Mouse (Mus musculus) cortical plate, adult 2 months (tissue): Measurements from ENCODE around the gene Grin3a. TPM values are rescaled to one million over a fixed set of nuclear protein-coding genes. Genes with fewer than 3 reads are reported as not detected.
"Not testable (repeated sequence)": the region's sequence is repeated elsewhere in the genome, so short reads cannot be mapped to it uniquely, and the experiment has no call there.

ENCODE experiments used
- H3K27ac ChIP-seq: fragments of 200-500 bp; 2 replicates; pipeline ENCODE4 v1.5.1; 2012; ENCODE audit warnings: low read length, control low read depth, inconsistent platforms; ENCODE audit not compliant: insufficient read depth
- H3K4me1 ChIP-seq: fragments of 200-500 bp; 2 replicates; pipeline ENCODE4 v1.6.1; 2011; ENCODE audit warnings: low read length; ENCODE audit not compliant: control insufficient read depth, insufficient read depth
- H3K4me3 ChIP-seq: fragments of 200-500 bp; 2 replicates; pipeline ENCODE4 v1.5.1; 2011; ENCODE audit warnings: mild to moderate bottlenecking, low read length, control low read depth; ENCODE audit not compliant: insufficient read depth
- CTCF ChIP-seq: fragments of 200-500 bp; IDR thresholded peaks from 2 replicates; pipeline ENCODE4 v1.5.1; 2011; ENCODE audit warnings: mild to moderate bottlenecking, control low read depth, low read length; ENCODE audit not compliant: insufficient read depth; ENCODE audit errors: extremely low read depth
- POLR2A ChIP-seq: fragments of 200-500 bp; IDR thresholded peaks from 2 replicates; pipeline ENCODE4 v1.6.1; 2011; ENCODE audit warnings: mild to moderate bottlenecking, low read length, control low read depth; ENCODE audit not compliant: insufficient read depth; ENCODE audit errors: extremely low read depth
- polyA plus RNA-seq: library from polyadenylated mRNA; depleted of rRNA; stranded (reverse); fragments of >200 nt; gene quantifications from 2 replicates; pipeline ENCODE4 v1.2.3, GENCODE M21; 2012; rRNA removed

Gene Grin3a
- polyA plus RNA-seq, 1 experiment = 9.6 TPM

DNA sequence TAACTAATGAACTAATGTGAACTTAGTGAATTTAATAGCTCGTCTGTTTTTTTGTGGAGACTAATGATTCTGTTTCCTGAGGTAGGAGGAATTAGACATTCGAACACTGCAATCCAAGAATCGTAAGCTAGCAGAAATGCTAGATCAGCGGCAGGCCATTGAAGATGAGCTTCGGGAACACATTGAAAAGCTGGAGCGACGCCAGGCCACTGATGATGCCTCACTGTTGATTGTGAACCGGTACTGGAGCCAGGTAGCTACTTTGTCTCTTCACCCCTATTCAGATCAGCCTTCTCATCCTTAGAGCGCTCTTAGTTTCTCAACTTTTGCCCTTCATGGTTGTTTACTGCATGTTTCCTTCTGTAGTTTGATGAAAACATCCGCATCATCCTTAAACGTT lies 207.7 kb downstream of the Grin3a start:
- Histone ChIP-seq H3K27ac (no peak overlapping the region), H3K4me1 (peaks cover 4% of the 10 kb centered on the region), H3K4me3 (no peak overlapping the region)
- TF ChIP-seq CTCF (no peak), POLR2A (no peak)

DNA sequence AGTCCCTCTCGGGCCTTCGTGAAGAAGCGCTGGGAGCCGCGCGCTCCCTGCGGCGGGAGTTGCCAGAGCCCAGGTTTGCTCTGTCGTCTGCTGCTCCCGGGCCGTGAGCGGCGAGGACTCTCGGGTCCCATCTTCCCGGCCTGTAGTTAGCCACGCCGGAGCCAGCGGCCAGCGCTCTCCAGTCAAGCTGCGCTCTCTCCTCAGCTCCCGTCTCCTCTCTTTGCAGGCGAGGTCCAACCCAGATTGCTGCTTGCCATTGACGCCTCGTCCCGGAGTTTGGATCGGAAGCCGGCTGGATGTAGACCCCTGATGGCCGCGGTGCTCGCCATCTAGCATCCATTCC lies 213.4 kb downstream of the Grin3a start:
- TF ChIP-seq POLR2A (no peak), CTCF (no peak)
- H3K27ac ChIP-seq = no peak overlapping the region
- peaks cover 4% of the 10 kb centered on the region for H3K4me1 ChIP-seq
- peak overlapping the region; percentile 75 for H3K4me3 ChIP-seq

DNA sequence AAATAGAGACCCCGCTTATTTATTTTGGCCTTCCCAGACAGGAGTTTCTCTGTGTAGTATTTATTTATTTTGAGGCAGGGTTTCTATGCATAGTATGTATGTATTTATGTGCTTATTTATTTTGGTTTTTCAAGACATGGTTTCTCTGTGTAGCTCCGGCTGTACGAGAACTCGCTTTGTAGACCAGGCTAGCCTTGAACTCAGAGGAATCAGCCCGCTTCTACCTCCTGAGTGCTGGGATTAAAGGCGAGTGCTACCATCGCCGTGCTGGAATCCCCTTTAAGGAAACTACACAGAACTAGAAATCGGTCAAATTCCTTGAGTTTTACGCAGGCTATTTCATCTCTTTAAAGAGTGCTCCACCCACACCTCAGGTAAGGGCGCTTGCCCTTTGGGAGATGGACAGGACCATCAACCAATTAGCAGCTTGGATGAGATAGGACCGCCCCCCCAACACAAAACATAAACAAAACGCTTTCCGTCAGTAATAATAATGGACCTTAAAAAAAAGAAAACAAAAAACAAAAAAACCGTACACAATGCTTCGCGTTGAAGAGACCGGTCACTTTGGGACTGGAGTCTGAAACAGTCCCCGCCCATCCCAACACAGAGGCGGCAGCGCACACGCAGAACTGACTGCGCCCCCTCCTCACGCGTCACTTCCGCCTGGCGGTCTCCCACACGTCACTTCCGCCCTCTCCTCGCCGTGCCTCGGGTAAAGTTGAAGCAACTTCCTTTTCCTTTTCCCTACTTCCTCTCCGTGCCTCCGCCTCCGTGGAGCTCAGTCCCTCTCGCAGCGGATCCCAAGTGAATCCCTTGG lies 214.0 kb downstream of the Grin3a start, which contains the start of gene Rnf20:
Rnf20 (plus strand) TSS at position 688 of the 820 bp plus-strand sequence.
- Histone ChIP-seq H3K4me1 (peaks cover 4% of the 10 kb centered on the region), H3K4me3 (peak within 1 kb of the TSS; percentile 75), H3K27ac (peak within 1 kb of the TSS; percentile 13; the same call in 1 of the 2 replicates)
- no peak for TF ChIP-seq CTCF
- TF ChIP-seq POLR2A = peak; percentile 99

DNA sequence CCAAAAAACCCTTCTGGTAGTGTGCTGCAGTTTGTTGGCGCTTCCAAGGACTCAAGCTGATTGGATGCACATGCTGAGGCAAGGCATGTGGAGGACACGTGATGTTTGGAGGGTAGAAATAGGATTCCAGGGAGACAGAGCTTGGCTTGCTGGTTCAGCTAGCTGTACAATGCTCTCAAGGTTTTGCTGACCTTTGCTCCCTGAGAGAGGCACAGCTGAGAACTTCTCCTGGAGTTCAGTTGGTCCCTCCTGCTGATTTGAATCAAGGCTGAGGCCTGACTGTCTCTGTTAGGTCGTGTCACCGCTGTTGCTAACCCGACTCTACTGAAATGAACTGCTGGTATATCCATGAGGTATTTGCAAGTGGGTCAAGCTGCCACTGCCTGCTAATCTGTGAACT lies 216.6 kb downstream of the Grin3a start:
- Histone ChIP-seq H3K4me1 (peaks cover 2% of the 10 kb centered on the region), H3K27ac (no peak overlapping the region), H3K4me3 (no peak overlapping the region)
- TF ChIP-seq POLR2A = no peak
- TF ChIP-seq CTCF = no peak

DNA sequence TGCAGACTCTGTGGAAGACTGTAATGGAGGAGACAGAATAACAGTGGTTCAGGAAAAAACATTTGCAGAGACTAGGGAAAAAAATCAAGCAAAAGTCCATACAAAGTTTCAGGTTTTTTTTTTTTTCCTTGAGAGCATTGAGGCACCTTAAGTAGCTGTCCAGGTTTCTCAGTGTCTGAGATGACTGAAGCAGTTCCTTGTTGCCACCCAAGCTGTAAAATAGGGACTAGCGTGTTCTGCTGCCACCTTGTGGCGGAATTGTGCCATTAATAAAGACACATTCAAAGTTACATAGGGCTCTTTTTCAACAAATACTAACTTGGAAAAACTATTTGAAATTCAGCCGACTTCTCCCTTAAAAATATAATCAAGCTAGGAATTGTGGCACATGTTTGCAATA lies 218.6 kb downstream of the Grin3a start:
- Histone ChIP-seq H3K4me3 (no peak overlapping the region), H3K4me1 (no peaks in the 10 kb centered on the region), H3K27ac (no peak overlapping the region)
- TF ChIP-seq POLR2A = no peak
- TF ChIP-seq CTCF = peak; percentile 88

DNA sequence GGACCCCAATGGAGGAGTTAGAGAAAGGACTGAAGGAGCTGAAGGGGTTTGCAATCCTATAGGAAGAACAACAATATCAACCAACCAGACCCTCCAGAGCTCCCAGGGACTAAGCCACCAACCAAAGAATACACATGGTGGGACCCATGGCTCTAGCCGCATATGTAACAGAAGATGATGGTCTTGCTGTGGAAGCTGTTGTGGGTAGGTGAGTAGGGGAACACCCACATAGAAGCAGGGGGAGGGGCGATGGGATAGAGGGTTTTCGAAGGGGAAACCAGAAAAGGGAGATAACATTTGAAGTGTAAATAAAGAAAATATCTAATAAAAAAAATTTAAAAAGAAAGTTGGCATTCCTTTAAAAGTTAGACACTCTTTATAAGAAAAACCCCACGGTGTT lies 220.6 kb downstream of the Grin3a start:
- H3K4me3 ChIP-seq, H3K4me1 ChIP-seq, H3K27ac ChIP-seq: not testable (repeated sequence)

DNA sequence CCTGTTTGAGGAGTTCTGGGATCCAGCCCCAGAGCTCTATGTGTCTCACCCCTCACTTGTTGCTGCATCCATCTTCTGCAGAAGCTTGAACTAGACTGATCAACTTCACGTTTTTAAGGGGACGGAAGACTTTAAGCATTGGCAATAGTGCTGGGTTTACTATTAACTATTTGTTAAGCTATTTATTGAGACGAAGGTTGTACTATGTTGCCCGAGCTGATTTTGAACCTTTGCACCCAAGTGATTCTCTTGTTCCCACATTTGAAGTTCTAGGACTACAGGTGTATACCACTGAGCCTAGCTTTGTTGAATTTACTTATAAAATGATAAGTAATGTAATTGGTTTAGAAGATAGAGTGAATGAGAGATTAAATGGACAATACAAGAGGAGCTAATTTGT lies 221.6 kb downstream of the Grin3a start:
- no peak overlapping the region for H3K27ac ChIP-seq
- H3K4me3 ChIP-seq = no peak overlapping the region
- H3K4me1 ChIP-seq = no peaks in the 10 kb centered on the region
- TF ChIP-seq CTCF = no peak
- TF ChIP-seq POLR2A = no peak

DNA sequence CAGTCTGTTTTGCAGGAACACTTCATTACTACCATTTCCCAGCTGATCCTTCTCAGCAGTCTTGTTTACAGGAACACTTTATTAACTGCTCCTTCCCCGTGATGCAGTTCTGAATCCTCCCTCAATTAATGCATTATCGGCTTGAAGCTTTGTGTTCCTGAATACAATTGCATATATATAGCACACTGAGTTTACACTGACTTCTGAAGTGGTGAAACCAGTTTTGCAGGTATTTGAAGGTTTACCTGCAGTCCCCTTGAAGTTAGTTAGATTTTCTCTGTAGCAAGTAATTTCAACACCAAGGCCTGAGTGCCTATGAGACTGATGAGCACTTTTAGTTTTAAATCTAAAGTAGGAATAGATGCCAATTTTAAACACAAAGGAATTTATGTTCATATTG lies 223.3 kb downstream of the Grin3a start:
- TF ChIP-seq CTCF = no peak
- no peak overlapping the region for H3K4me3 ChIP-seq
- no peak overlapping the region for H3K27ac ChIP-seq
- no peaks in the 10 kb centered on the region for H3K4me1 ChIP-seq

DNA sequence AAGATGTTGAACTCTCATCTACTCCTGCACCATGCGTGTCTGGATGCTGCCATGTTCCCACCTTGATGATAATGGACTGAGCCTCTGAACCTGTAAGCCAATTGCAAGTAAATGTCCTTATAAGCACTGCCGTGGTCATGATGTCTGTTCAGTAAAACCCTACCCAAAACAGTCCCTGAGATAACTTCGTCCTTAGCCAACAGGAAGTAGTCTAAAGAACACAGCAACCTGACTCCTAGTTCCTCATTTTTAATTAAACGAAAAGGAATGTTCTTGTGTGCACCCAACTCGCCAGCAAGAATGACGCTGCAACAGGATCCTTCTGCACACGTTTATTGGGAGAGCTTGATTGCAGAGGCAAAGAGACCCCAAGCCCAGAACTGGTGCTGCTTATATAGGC lies 225.7 kb downstream of the Grin3a start:
- H3K4me3 ChIP-seq, H3K27ac ChIP-seq, H3K4me1 ChIP-seq: not testable (repeated sequence)

DNA sequence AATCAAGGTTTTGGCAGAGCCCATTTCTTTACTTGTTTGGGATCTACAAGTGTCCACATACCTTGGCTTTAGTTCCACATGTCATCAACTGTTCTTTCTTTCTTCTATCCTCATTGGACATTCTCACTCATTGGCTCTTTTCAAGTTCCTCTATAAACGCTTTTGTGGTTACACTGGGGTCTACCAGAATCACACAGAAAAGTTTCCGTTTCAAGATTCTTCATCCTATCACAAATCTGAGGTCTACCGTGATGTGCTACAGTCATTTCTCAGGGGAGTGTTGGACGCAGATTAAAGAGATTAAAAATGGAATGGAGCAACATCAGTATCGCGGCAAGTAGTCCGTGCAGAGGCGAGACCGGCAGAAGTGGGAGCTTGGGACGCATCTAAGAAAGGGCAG lies 228.6 kb downstream of the Grin3a start:
- H3K4me1 ChIP-seq = no peaks in the 10 kb centered on the region
- TF ChIP-seq POLR2A = no peak
- TF ChIP-seq CTCF = no peak
- H3K4me3 ChIP-seq = no peak overlapping the region
- no peak overlapping the region for H3K27ac ChIP-seq

Other genes starting within 250 kb of the Grin3a start
- 76.4 and 78.4 TPM in 2 replicates for gene Tmem246, start 247.9 kb downstream of the Grin3a start, polyA plus RNA-seq
- 67.1 and 67.7 TPM in 2 replicates for gene Rnf20, start 213.7 kb downstream of the Grin3a start, polyA plus RNA-seq
- gene Ppp3r2, start 163.7 kb downstream of the Grin3a start, polyA plus RNA-seq = 0.26 and 0.33 TPM in 2 replicates